Mouse (Mus musculus): ENCODE results near the gene 5730507C01Rik. TPM values are rescaled to one million over a fixed set of nuclear protein-coding genes. Genes with fewer than 3 reads are reported as not detected.
A peak's percentile ranks its signal among the peaks of the same experiment; 100 is the strongest.
"Not testable (repeated sequence)": the region's sequence is repeated elsewhere in the genome, so short reads cannot be mapped to it uniquely, and the experiment has no call there.

The 5730507C01Rik gene
- 12.9 and 17.2 TPM in 2 replicates for polyA plus RNA-seq (2011; ENCODE audit: insufficient read depth, insufficient read length, low read depth, missing spikeins)

DNA sequence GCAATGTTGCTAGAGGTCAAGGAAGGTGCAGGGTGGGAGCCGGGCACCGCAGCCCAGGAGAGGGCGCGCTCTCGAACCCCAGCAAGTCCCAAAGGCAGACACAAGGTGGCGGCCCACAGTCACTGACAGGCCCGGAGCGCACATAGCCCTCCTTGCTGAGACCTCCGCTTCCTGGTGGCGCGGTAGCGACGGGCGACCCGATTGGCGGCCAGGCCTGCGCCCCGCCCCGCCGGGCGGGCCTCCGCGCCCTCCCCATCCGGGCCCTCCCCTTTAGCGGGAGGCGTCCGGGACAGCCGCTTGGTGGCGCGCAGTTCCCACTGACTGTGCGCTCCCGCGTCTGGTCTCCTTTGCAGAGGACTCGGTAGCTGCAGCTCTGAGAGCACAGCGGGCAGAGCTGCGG is at the start of gene 5730507C01Rik:
Gene 5730507C01Rik (plus strand): TSS at position 340 of the 400 bp plus-strand sequence.
- Histone ChIP-seq H3K27ac (ENCODE audit: insufficient read depth, low read length) (0 out of 2 replicates have a peak within 1 kb of the TSS, but pooled peaks have one; percentile 37), H3K9ac (ENCODE audit: low read depth, poor library complexity, severe bottlenecking) (peak within 1 kb of the TSS; percentile 91), H3K4me3 (ENCODE audit: low read depth, low read length) (peak within 1 kb of the TSS; percentile 94)

DNA sequence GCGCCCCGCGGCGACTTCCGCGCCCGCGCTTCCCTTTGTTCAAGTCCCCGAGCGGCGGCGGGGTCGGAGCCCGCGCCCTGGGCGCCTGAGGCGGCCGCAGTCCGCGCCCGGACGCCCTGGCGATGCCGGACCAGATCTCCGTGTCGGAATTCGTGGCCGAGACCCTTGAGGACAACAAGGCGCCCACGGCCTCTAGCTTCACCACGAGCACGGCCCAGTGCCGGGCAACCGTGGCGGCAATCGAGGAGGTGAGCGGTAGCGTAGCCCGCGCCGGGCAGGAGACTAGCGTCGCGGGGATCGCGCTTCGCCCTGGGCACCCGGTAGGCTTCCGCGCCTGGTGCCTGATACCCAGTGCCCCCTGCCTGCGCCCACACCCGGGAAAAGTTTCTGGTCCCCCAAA is 306 bp downstream of the 5730507C01Rik start:
- H3K4me1 ChIP-seq (ENCODE audit: control insufficient read depth, insufficient read depth, low read length); H3K9me3 ChIP-seq (replicated peaks; ENCODE audit: control insufficient read depth, insufficient read depth, low read length, poor library complexity, severe bottlenecking); H3K36me3 ChIP-seq (ENCODE audit: control insufficient read depth, insufficient read depth, low read length, poor library complexity, severe bottlenecking); H3K27me3 ChIP-seq (ENCODE audit: control insufficient read depth, insufficient read depth, low read length, poor library complexity, severe bottlenecking): not testable (repeated sequence)
- Histone ChIP-seq H3K4me3 (ENCODE audit: low read depth, low read length) (peak overlapping the region; percentile 94), H3K9ac (ENCODE audit: low read depth, poor library complexity, severe bottlenecking) (peak overlapping the region; percentile 91), H3K27ac (ENCODE audit: insufficient read depth, low read length) (0 out of 2 replicates have a peak overlapping the region, but pooled peaks have one; percentile 37)

More for the DNA sequence above, at the start of gene 5730507C01Rik:
- Histone ChIP-seq H3K9me3 (replicated peaks; ENCODE audit: control insufficient read depth, insufficient read depth, low read length, poor library complexity, severe bottlenecking) (no peaks in the 10 kb centered on the region), H3K36me3 (ENCODE audit: control insufficient read depth, insufficient read depth, low read length, poor library complexity, severe bottlenecking) (no peaks in the 10 kb centered on the region), H3K4me1 (ENCODE audit: control insufficient read depth, insufficient read depth, low read length) (no peaks in the 10 kb centered on the region), H3K27me3 (ENCODE audit: control insufficient read depth, insufficient read depth, low read length, poor library complexity, severe bottlenecking) (no peaks in the 10 kb centered on the region)
- 0 out of 2 replicates have a peak, but pooled peaks have one; percentile 49 for TF ChIP-seq EP300 (IDR thresholded peaks at IDR 0.05; ENCODE audit: insufficient read depth, low read depth, low read length)
- peak; percentile 78 for TF ChIP-seq CTCF (IDR thresholded peaks at IDR 0.05; ENCODE audit: low read depth, low read length)
- peak; percentile 30 for TF ChIP-seq POLR2A (IDR thresholded peaks at IDR 0.05; ENCODE audit: insufficient read depth, low read length)

DNA sequence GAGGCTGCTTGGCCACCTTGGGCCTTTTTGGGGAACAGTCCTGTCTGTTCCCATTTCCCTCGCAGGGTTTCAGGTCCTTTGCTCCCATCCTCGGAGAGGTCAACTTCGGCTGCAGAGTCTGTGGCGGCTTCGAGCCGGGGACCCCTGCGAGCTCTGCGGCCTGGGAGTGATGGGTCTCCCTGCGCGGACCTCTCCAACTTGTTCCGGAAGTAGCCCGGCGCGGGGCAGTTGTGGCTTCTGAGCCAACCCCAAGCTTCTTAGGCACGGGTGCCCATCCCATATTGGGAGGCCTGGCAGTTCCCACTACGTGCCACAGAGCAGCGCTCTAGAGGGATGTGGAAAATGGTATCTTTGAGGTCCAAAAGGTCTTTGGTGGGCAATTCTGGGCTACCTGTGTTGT is 767 bp downstream of the 5730507C01Rik start:
- peak overlapping the region; percentile 91 for H3K9ac ChIP-seq (ENCODE audit: low read depth, poor library complexity, severe bottlenecking)

More for the DNA sequence above, 767 bp downstream of the 5730507C01Rik start:
- not testable (repeated sequence) for H3K36me3 ChIP-seq (ENCODE audit: control insufficient read depth, insufficient read depth, low read length, poor library complexity, severe bottlenecking); H3K4me1 ChIP-seq (ENCODE audit: control insufficient read depth, insufficient read depth, low read length); H3K9me3 ChIP-seq (replicated peaks; ENCODE audit: control insufficient read depth, insufficient read depth, low read length, poor library complexity, severe bottlenecking); H3K27me3 ChIP-seq (ENCODE audit: control insufficient read depth, insufficient read depth, low read length, poor library complexity, severe bottlenecking); H3K27ac ChIP-seq (ENCODE audit: insufficient read depth, low read length)
- peak overlapping the region; percentile 73 for H3K4me3 ChIP-seq (ENCODE audit: low read depth, low read length)
